Mouse (Mus musculus) embryonic facial prominence, embryonic 15.5 days (tissue): Measurements from ENCODE around the gene Cntd1. TPM values are rescaled to one million over a fixed set of nuclear protein-coding genes. Genes with fewer than 3 reads are reported as not detected.

Experiments
- ATAC-seq: fragments of 200-750 bp; cut with Nextera tagmentation; 2 replicates; pipeline ENCODE4 v1.8.0; 2017; ENCODE audit warnings: low read depth, moderate TSS enrichment; ENCODE audit not compliant: insufficient number of reproducible peaks, low FRiP score, low TSS enrichment
- H3K27ac ChIP-seq: fragments of 300-500 bp; sonication (generic); replicated peaks from 2 replicates; pipeline ENCODE4 v1.5.1; 2015; ENCODE audit warnings: mild to moderate bottlenecking, inconsistent platforms
- H3K27me3 ChIP-seq: fragments of 300-500 bp; sonication (generic); 2 replicates; pipeline ENCODE4 v1.6.1; 2015; ENCODE audit warnings: inconsistent platforms
- H3K36me3 ChIP-seq: fragments of 300-500 bp; sonication (generic); 2 replicates; pipeline ENCODE4 v1.6.1; 2015; ENCODE audit warnings: mild to moderate bottlenecking, inconsistent platforms
- H3K4me1 ChIP-seq: fragments of 300-500 bp; sonication (generic); 2 replicates; pipeline ENCODE4 v1.6.1; 2015; ENCODE audit warnings: inconsistent platforms
- H3K4me2 ChIP-seq: fragments of 300-500 bp; sonication (generic); replicated peaks from 2 replicates; pipeline ENCODE4 v1.6.1; 2015; ENCODE audit warnings: mild to moderate bottlenecking, inconsistent platforms
- H3K4me3 ChIP-seq: fragments of 300-500 bp; sonication (generic); replicated peaks from 2 replicates; pipeline ENCODE4 v1.5.1; 2015; ENCODE audit warnings: mild to moderate bottlenecking, inconsistent platforms
- H3K9ac ChIP-seq: fragments of 300-500 bp; sonication (generic); 2 replicates; pipeline ENCODE4 v1.6.1; 2015; ENCODE audit warnings: inconsistent platforms
- H3K9me3 ChIP-seq: fragments of 300-500 bp; sonication (generic); replicated peaks from 2 replicates; pipeline ENCODE4 v1.6.1; 2016; ENCODE audit warnings: inconsistent platforms
- WGBS: fragments of 180-500 bp; shearing (Covaris S2); methylation state at CpG from one replicate; pipeline ENCODE4 v1.1.7; 2015; 5-methylcytosine and 5-hydroxymethylcytosine counted together
- polyA plus RNA-seq: library from polyadenylated mRNA; unstranded; fragments of >200 nt; fragmentation: Nextera tagmentation; extraction: Ambion mirVana; gene quantifications from 2 replicates; pipeline ENCODE4 v1.2.1, GENCODE M21; 2015

Cntd1 gene
- polyA plus RNA-seq, 1 experiment from 2014 or later: 1.9 TPM

- H3K9me3 ChIP-seq: no peaks in the 10 kb centered on the region
- WGBS: 25% methylated on average over 10 of the region's 10 CpGs
- H3K27ac ChIP-seq: no peak overlapping the region
- H3K4me1 ChIP-seq: peaks cover 9% of the 10 kb centered on the region
- no peaks in the 10 kb centered on the region for H3K36me3 ChIP-seq
- no peak overlapping the region for H3K4me3 ChIP-seq
- no peak overlapping the region for H3K9ac ChIP-seq
- no peak overlapping the region for H3K4me2 ChIP-seq
- peaks cover 21% of the 10 kb centered on the region for H3K27me3 ChIP-seq
- no peak for ATAC-seq
These were observed 9.2 kb upstream of the Cntd1 start for GRCm38 (mm10) chr11:101269577-101270116.

- peaks cover 9% of the 10 kb centered on the region; the same call in 1 of the 2 replicates for H3K36me3 ChIP-seq
- H3K9ac ChIP-seq: no peak overlapping the region
- H3K9me3 ChIP-seq: no peaks in the 10 kb centered on the region
- peaks cover 4% of the 10 kb centered on the region; the same call in 1 of the 2 replicates for H3K27me3 ChIP-seq
- H3K4me1 ChIP-seq: peaks cover 14% of the 10 kb centered on the region
- no peak for ATAC-seq
- no peak overlapping the region for H3K4me2 ChIP-seq
- H3K27ac ChIP-seq: no peak overlapping the region
- 75% methylated on average over 3 of the region's 3 CpGs for WGBS
- no peak overlapping the region for H3K4me3 ChIP-seq
These were observed 6.4 kb upstream of the Cntd1 start for GRCm38 (mm10) chr11:101272446-101272845.

- ATAC-seq: no peak
- Histone ChIP-seq H3K27ac (no peak overlapping the region), H3K4me1 (peaks cover 33% of the 10 kb centered on the region), H3K27me3 (peaks cover under 1% of the 10 kb centered on the region; the same call in 1 of the 2 replicates), H3K4me3 (no peak overlapping the region), H3K4me2 (no peak overlapping the region), H3K36me3 (peaks cover 9% of the 10 kb centered on the region; the same call in 1 of the 2 replicates), H3K9me3 (no peaks in the 10 kb centered on the region), H3K9ac (no peak overlapping the region)
- 79% methylated on average over 4 of the region's 4 CpGs for WGBS
These were observed 3.5 kb upstream of the Cntd1 start for GRCm38 (mm10) chr11:101275309-101275708.

GRCm38 (mm10) chr11:101276319-101277070 is 2.3 kb upstream of the Cntd1 start:
- 0 out of 2 replicates have a peak overlapping the region, but pooled peaks have one; percentile 71 for H3K4me2 ChIP-seq
- WGBS: 31% methylated on average over 27 of the region's 27 CpGs

GRCm38 (mm10) chr11:101277381-101278222 is 1.2 kb upstream of the Cntd1 start:
- H3K27ac ChIP-seq: no peak overlapping the region
- WGBS: 61% methylated on average over 12 of the region's 12 CpGs

More at GRCm38 (mm10) chr11:101276319-101277070, 2.3 kb upstream of the Cntd1 start:
- Histone ChIP-seq H3K27ac (no peak overlapping the region), H3K9me3 (no peaks in the 10 kb centered on the region), H3K4me3 (no peak overlapping the region), H3K36me3 (peaks cover 9% of the 10 kb centered on the region; the same call in 1 of the 2 replicates), H3K9ac (no peak overlapping the region), H3K27me3 (no peaks in the 10 kb centered on the region), H3K4me1 (peaks cover 33% of the 10 kb centered on the region)
- ATAC-seq: no peak

GRCm38 (mm10) chr11:101279193-101279569 is 369 bp downstream of the Cntd1 start:
- Histone ChIP-seq H3K9me3 (no peaks in the 10 kb centered on the region), H3K27me3 (no peaks in the 10 kb centered on the region), H3K4me1 (peaks cover 33% of the 10 kb centered on the region), H3K36me3 (peaks cover 9% of the 10 kb centered on the region; the same call in 1 of the 2 replicates), H3K9ac (no peak overlapping the region), H3K27ac (no peak overlapping the region), H3K4me3 (peak overlapping the region; percentile 90), H3K4me2 (peak overlapping the region; percentile 71)
- 62% methylated on average over 14 of the region's 14 CpGs for WGBS
- no peak for ATAC-seq

More at GRCm38 (mm10) chr11:101277381-101278222, 1.2 kb upstream of the Cntd1 start:
- peak overlapping the region; percentile 82; the same call in 1 of the 2 replicates for H3K9ac ChIP-seq
- no peaks in the 10 kb centered on the region for H3K27me3 ChIP-seq
- H3K36me3 ChIP-seq: peaks cover 9% of the 10 kb centered on the region; the same call in 1 of the 2 replicates
- H3K4me2 ChIP-seq: peak overlapping the region; percentile 71
- peaks cover 33% of the 10 kb centered on the region for H3K4me1 ChIP-seq
- H3K9me3 ChIP-seq: no peaks in the 10 kb centered on the region
- H3K4me3 ChIP-seq: peak overlapping the region; percentile 90
- ATAC-seq: no peak

- peaks cover 37% of the 10 kb centered on the region for H3K4me1 ChIP-seq
- peaks cover 9% of the 10 kb centered on the region; the same call in 1 of the 2 replicates for H3K36me3 ChIP-seq
- H3K9ac ChIP-seq: no peak overlapping the region
- no peak overlapping the region for H3K27ac ChIP-seq
- no peak for ATAC-seq
- H3K9me3 ChIP-seq: no peaks in the 10 kb centered on the region
- no peaks in the 10 kb centered on the region for H3K27me3 ChIP-seq
- H3K4me3 ChIP-seq: no peak overlapping the region
- WGBS: 55% methylated on average over 7 of the region's 7 CpGs
- H3K4me2 ChIP-seq: no peak overlapping the region
These were observed 2.0 kb downstream of the Cntd1 start for GRCm38 (mm10) chr11:101280837-101281236.

GRCm38 (mm10) chr11:101282896-101283295 is 4.1 kb downstream of the Cntd1 start:
- no peak for ATAC-seq
- Histone ChIP-seq H3K36me3 (peaks cover 8% of the 10 kb centered on the region; the same call in 1 of the 2 replicates), H3K27me3 (no peaks in the 10 kb centered on the region), H3K9ac (no peak overlapping the region), H3K4me3 (no peak overlapping the region), H3K27ac (no peak overlapping the region), H3K9me3 (no peaks in the 10 kb centered on the region), H3K4me1 (peaks cover 19% of the 10 kb centered on the region), H3K4me2 (no peak overlapping the region)
- 38% methylated on average over 5 of the region's 5 CpGs for WGBS

- no peak overlapping the region for H3K4me3 ChIP-seq
- ATAC-seq: no peak
- H3K4me2 ChIP-seq: no peak overlapping the region
- H3K4me1 ChIP-seq: peaks cover 14% of the 10 kb centered on the region; the same call in 1 of the 2 replicates
- no peaks in the 10 kb centered on the region for H3K9me3 ChIP-seq
- H3K27me3 ChIP-seq: no peaks in the 10 kb centered on the region
- peaks cover 10% of the 10 kb centered on the region for H3K36me3 ChIP-seq
- WGBS: 54% methylated on average over 4 of the region's 4 CpGs
- no peak overlapping the region for H3K27ac ChIP-seq
- H3K9ac ChIP-seq: no peak overlapping the region
These were observed 5.0 kb downstream of the Cntd1 start for GRCm38 (mm10) chr11:101283805-101284204.

- Histone ChIP-seq H3K27ac (no peak overlapping the region), H3K4me1 (0 out of 2 replicates have a peak, but pooled peaks cover 5% of the 10 kb centered on the region), H3K36me3 (peaks cover 44% of the 10 kb centered on the region), H3K4me3 (no peak overlapping the region), H3K9ac (no peak overlapping the region), H3K9me3 (no peaks in the 10 kb centered on the region), H3K27me3 (no peaks in the 10 kb centered on the region), H3K4me2 (no peak overlapping the region)
- ATAC-seq: no peak
- WGBS: 87% methylated on average over 9 of the region's 9 CpGs
These were observed 8.5 kb downstream of the Cntd1 start for GRCm38 (mm10) chr11:101287306-101287705.

GRCm38 (mm10) chr11:101291231-101291630 is 12.4 kb downstream of the Cntd1 start:
- Histone ChIP-seq H3K9me3 (no peaks in the 10 kb centered on the region), H3K4me1 (no peaks in the 10 kb centered on the region), H3K4me3 (no peak overlapping the region), H3K27ac (no peak overlapping the region), H3K9ac (no peak overlapping the region), H3K36me3 (peaks cover 82% of the 10 kb centered on the region), H3K4me2 (no peak overlapping the region), H3K27me3 (no peaks in the 10 kb centered on the region)
- 95% methylated on average over 8 of the region's 8 CpGs for WGBS
- no peak for ATAC-seq
